ENCODE assay signal across 8 mouse cellular contexts in the genomic region with DNA sequence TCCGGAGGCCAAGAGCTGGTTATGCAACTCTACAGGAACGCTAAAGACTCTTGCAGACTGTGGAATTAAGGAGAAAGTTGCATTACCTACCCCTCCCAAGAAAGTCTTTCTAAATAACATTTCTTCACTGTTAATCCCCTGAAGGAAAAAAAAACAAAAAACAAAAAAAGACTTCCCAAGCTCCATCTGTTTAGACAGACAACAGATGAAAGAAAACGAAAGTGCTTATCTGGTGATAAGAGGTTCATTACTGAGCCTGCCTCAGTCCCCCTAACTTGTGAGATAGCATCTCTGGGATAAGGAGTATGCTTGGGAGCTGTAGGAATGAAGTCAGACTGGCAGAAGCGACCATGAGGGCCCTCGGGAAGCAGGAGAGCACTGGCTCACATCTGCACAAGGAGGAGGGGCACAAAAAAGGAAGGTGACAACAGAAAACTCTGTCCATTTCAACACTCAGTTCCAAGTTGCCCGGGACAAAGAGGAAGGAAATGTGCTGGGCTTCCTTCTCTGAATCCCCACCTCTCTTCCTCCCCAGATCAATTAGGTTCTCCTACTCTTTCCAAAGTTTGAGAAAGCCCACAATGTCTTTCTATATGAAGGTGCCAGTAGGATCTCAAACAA. TPM values are rescaled to one million over a fixed set of nuclear protein-coding genes. Genes with fewer than 3 reads are reported as not detected.
A peak's percentile ranks its signal among the peaks of the same experiment; 100 is the strongest.
DNase-seq lines count a peak whose midpoint lies in the region; ATAC-seq and TF ChIP-seq lines count a peak whose summit lies in the region.

No protein-coding gene starts in this region.

- H3K9me3 ChIP-seq in heart, embryonic 10.5 days: no peaks in the 10 kb centered on the region
- H3K9me3 ChIP-seq in embryonic facial prominence, embryonic 10.5 days: no peaks in the 10 kb centered on the region
- no peaks in the 10 kb centered on the region for H3K9me3 ChIP-seq in intestine, embryonic 15.5 days
- H3K9me3 ChIP-seq in midbrain, postnatal 0 days (ENCODE audit: low read length): no peaks in the 10 kb centered on the region

- no peak for TF ChIP-seq CTCF in midbrain, postnatal 0 days (IDR thresholded peaks at IDR 0.05)

- whole genome bisulfite sequencing in heart, embryonic 10.5 days: 4% methylated on average over 6 of the region's 6 CpGs
- WGBS in embryonic facial prominence, embryonic 10.5 days: 16% methylated on average over 6 of the region's 6 CpGs
- 9% methylated on average over 6 of the region's 6 CpGs for WGBS in intestine, embryonic 15.5 days
- WGBS in midbrain, postnatal 0 days: 13% methylated on average over 6 of the region's 6 CpGs

- peaks cover 41% of the 10 kb centered on the region for H3K4me1 ChIP-seq in heart, embryonic 10.5 days
- peaks cover 33% of the 10 kb centered on the region for H3K4me1 ChIP-seq in embryonic facial prominence, embryonic 10.5 days
- H3K4me1 ChIP-seq in intestine, embryonic 15.5 days (replicated peaks): peaks cover 11% of the 10 kb centered on the region
- peaks cover 4% of the 10 kb centered on the region; the same call in 1 of the 2 replicates for H3K4me1 ChIP-seq in midbrain, postnatal 0 days (ENCODE audit: insufficient read depth, low read length)

- peak overlapping the region; percentile 72 for H3K4me2 ChIP-seq in intestine, embryonic 15.5 days (replicated peaks)
- H3K4me2 ChIP-seq in midbrain, postnatal 0 days (ENCODE audit: low read depth, low read length, poor library complexity, severe bottlenecking): peak overlapping the region; percentile 79

- DNase-seq in heart, embryonic 10.5 days (ENCODE audit: low spot score): no peak
- no peak for DNase-seq in heart, postnatal 4 days
- DNase-seq in embryonic facial prominence, embryonic 10.5 days (ENCODE audit: low spot score): no peak
- no peak for DNase-seq in midbrain, postnatal 0 days (ENCODE audit: low spot score)
- no peak for DNase-seq in layer of hippocampus, postnatal 10 days (ENCODE audit: low spot score in 2 of 2)
- DNase-seq in ovary, postnatal 36 days (ENCODE audit: low spot score): no peak

- peak overlapping the region; percentile 69; the same call in 1 of the 2 replicates for H3K27ac ChIP-seq in heart, embryonic 10.5 days
- H3K27ac ChIP-seq in embryonic facial prominence, embryonic 10.5 days (replicated peaks): peak overlapping the region; percentile 24; the same call in 1 of the 2 replicates
- no peak overlapping the region for H3K27ac ChIP-seq in intestine, embryonic 15.5 days
- H3K27ac ChIP-seq in midbrain, postnatal 0 days (ENCODE audit: low read depth, low read length): no peak overlapping the region

- H3K9ac ChIP-seq in intestine, embryonic 15.5 days: peak overlapping the region; percentile 34; the same call in 1 of the 2 replicates
- no peak overlapping the region for H3K9ac ChIP-seq in midbrain, postnatal 0 days (replicated peaks; ENCODE audit: low read length, poor library complexity, severe bottlenecking)

- 0 out of 2 replicates have a peak, but pooled peaks cover 5% of the 10 kb centered on the region for H3K27me3 ChIP-seq in heart, embryonic 10.5 days (ENCODE audit: insufficient read depth, poor library complexity, severe bottlenecking)
- H3K27me3 ChIP-seq in embryonic facial prominence, embryonic 10.5 days (replicated peaks; ENCODE audit: low read depth, poor library complexity, severe bottlenecking): no peaks in the 10 kb centered on the region
- H3K27me3 ChIP-seq in intestine, embryonic 15.5 days (replicated peaks): no peaks in the 10 kb centered on the region
- no peaks in the 10 kb centered on the region for H3K27me3 ChIP-seq in midbrain, postnatal 0 days (ENCODE audit: insufficient read depth, low read length)

- peak overlapping the region; percentile 94 for H3K4me3 ChIP-seq in heart, embryonic 10.5 days
- peak overlapping the region; percentile 72 for H3K4me3 ChIP-seq in embryonic facial prominence, embryonic 10.5 days
- peak overlapping the region; percentile 1; the same call in 1 of the 2 replicates for H3K4me3 ChIP-seq in intestine, embryonic 15.5 days (replicated peaks)
- H3K4me3 ChIP-seq in midbrain, postnatal 0 days (ENCODE audit: low read depth, low read length): 0 out of 2 replicates have a peak overlapping the region, but pooled peaks have one; percentile 5

- no peak for ATAC-seq in intestine, embryonic 15.5 days
- ATAC-seq in midbrain, postnatal 0 days (ENCODE audit: low FRiP score): no peak
- no peak for ATAC-seq in activated CD4-positive, CD25-positive, alpha-beta regulatory T cell, adult 4 months

- H3K36me3 ChIP-seq in heart, embryonic 10.5 days: peaks cover 34% of the 10 kb centered on the region
- H3K36me3 ChIP-seq in embryonic facial prominence, embryonic 10.5 days (replicated peaks): peaks cover 39% of the 10 kb centered on the region
- peaks cover 18% of the 10 kb centered on the region for H3K36me3 ChIP-seq in intestine, embryonic 15.5 days
- peaks cover 12% of the 10 kb centered on the region for H3K36me3 ChIP-seq in midbrain, postnatal 0 days (ENCODE audit: insufficient read depth, low read length)

RNA-seq across cellular contexts. Expression of gene Lbr, which starts 3.0 kb away (rescaled TPM):
- 126 and 128 TPM in 2 replicates for polyA plus RNA-seq in heart, embryonic 10.5 days (2016; fragmentation: Nextera tagmentation; extraction: Ambion mirVana)
- total RNA-seq in heart, postnatal 4 days (2021): 10 to 100 TPM; 46.0 to 47.7 TPM
- polyA plus RNA-seq in embryonic facial prominence, embryonic 10.5 days (2016; fragmentation: Nextera tagmentation; extraction: Ambion mirVana): 158 and 172 TPM in 2 replicates
- polyA plus RNA-seq in intestine, embryonic 15.5 days (2015; fragmentation: Nextera tagmentation; extraction: Ambion mirVana): 138 and 156 TPM in 2 replicates
- total RNA-seq in midbrain, postnatal 0 days (2014; rRNA removed): 22.1 and 22.3 TPM in 2 replicates
- 20.2 and 20.3 TPM in 2 replicates for polyA plus RNA-seq in midbrain, postnatal 0 days (2015; fragmentation: Nextera tagmentation; extraction: Ambion mirVana)
- polyA plus RNA-seq in activated CD4-positive, CD25-positive, alpha-beta regulatory T cell, adult 4 months (2017; shearing (Covaris generic)): 100 to 1,000 TPM; 393 to 404 TPM
- 10 to 100 TPM; 15.0 to 17.8 TPM for total RNA-seq in layer of hippocampus, postnatal 10 days (2021)

Comparison
In these comparisons a context has a peak if more than half of its experiments do, and no peak if none do; other contexts are left out.
1. H3K27ac ChIP-seq: peak in heart, embryonic 10.5 days (single experiment) and embryonic facial prominence, embryonic 10.5 days (single experiment); none in intestine, embryonic 15.5 days (single experiment) and midbrain, postnatal 0 days (single experiment).
2. H3K4me3 ChIP-seq: peak in every context shown above with its lines; median percentile 94 in heart, embryonic 10.5 days; 72 in embryonic facial prominence, embryonic 10.5 days; 5 in midbrain, postnatal 0 days; 1 in intestine, embryonic 15.5 days.